Comparison of ENCODE assay signal across 8 mouse cellular contexts in the genomic region with DNA sequence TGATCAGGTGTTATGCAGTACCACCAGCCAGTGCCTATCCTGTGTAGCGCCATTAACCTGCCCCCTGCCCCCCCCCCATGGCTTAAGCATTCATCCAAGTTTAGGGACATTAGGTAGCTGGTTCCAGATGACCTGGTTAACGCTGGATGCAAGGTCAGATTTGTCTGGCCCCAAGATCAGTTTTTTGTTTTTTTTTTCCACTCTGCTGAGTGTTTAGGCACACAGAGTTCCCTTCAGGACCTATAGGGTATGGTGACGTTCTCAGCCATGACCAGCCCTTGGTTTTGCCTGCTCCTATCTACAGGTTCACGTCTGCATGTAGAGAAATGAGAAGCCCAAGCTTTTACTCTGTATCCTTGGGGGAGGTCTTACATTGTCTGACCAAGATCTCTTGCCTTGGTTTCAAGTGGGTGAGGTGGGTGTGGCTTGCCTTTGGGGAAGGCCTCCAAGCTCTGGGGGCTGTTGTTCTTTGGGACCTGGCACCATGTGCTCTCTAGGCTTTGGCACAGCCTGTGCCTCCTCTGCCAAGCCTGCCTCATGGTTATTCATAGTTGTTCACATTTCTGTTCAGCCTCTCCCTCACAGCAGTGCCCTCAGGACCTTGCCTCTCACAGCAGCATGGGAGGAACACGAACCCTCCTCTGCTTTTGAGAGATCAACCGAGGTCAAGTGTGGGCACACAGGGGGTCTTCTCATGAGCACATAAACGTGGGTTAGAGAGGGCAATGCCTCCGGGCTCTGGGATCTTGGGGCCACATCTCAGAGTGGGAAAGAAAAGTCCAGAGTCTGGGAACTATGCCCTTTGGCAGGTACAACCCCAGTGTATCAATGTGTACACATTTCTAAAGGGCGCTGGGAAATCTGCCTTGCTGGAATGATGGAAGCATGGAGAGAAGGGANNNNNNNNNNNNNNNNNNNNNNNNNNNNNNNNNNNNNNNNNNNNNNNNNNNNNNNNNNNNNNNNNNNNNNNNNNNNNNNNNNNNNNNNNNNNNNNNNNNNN.
DNase-seq lines count a peak whose midpoint lies in the region; ATAC-seq lines count a peak whose summit lies in the region.

No protein-coding gene starts in this region.

- intact Hi-C loops in heart, postnatal 10 days (cut with DNase I): no loop called here

- ATAC-seq in neural tube, embryonic 13.5 days (ENCODE audit: low read depth): peak; percentile 79

- H3K4me2 ChIP-seq in neural tube, embryonic 13.5 days: no peak overlapping the region

- DNase-seq in neural tube, embryonic 10.5 days (ENCODE audit: extremely low spot score, low spot score): no peak
- peak; percentile 25 to 31 for DNase-seq in heart, postnatal 10 days
- peak; percentile 70 to 75 for DNase-seq in layer of hippocampus, postnatal 36 days
- peak; percentile 47 to 69 for DNase-seq in right cerebral cortex, postnatal 36 days (ENCODE audit: low spot score in 2 of 2)
- DNase-seq in yolk sac, embryonic 10.5 days (ENCODE audit: low spot score): no peak
- no peak for DNase-seq in T-cell, adult 2 months (ENCODE audit: low spot score)
- DNase-seq in ovary, postnatal 36 days (ENCODE audit: low spot score): no peak

- H3K9me3 ChIP-seq in neural tube, embryonic 13.5 days: no peaks in the 10 kb centered on the region

- no peak overlapping the region for H3K9ac ChIP-seq in neural tube, embryonic 13.5 days

- H3K4me3 ChIP-seq in neural tube, embryonic 13.5 days: no peak overlapping the region

- no peaks in the 10 kb centered on the region for H3K36me3 ChIP-seq in neural tube, embryonic 13.5 days

- no peaks in the 10 kb centered on the region for H3K27me3 ChIP-seq in neural tube, embryonic 13.5 days

- H3K27ac ChIP-seq in neural tube, embryonic 13.5 days (replicated peaks): peak overlapping the region; percentile 25; the same call in 1 of the 2 replicates

- WGBS in neural tube, embryonic 13.5 days: 67% methylated on average over 9 of the region's 9 CpGs

- H3K4me1 ChIP-seq in neural tube, embryonic 13.5 days (replicated peaks): peaks cover 28% of the 10 kb centered on the region

Comparison
In these comparisons a context has a peak if more than half of its experiments do, and no peak if none do; other contexts are left out.
1. DNase-seq: peak in heart, postnatal 10 days (2 of 2), layer of hippocampus, postnatal 36 days (2 of 2) and right cerebral cortex, postnatal 36 days (2 of 2); none in neural tube, embryonic 10.5 days (single experiment), yolk sac, embryonic 10.5 days (single experiment), T-cell, adult 2 months (single experiment) and ovary, postnatal 36 days (single experiment).